Mouse (Mus musculus) G1E (cell line): ENCODE data around the gene Wars2. TPM values are rescaled to one million over a fixed set of nuclear protein-coding genes. Genes with fewer than 3 reads are reported as not detected.

Source experiments
- ATAC-seq: 2 replicates; pipeline ENCODE4 v1.8.0; 2016; ENCODE audit warnings: mild to moderate bottlenecking; ENCODE audit not compliant: insufficient number of reproducible peaks, poor library complexity, low FRiP score, severe bottlenecking; ENCODE audit errors: extremely low read depth
- DNase-seq: peaks from one replicate; pipeline ENCODE4 v3.0.0; 2012; ENCODE audit warnings: low spot score
- H3K27me3 ChIP-seq: 2 replicates; pipeline ENCODE4 v1.6.1; 2012; ENCODE audit warnings: mild to moderate bottlenecking, low read length, inconsistent platforms; ENCODE audit not compliant: insufficient read depth
- H3K36me3 ChIP-seq: replicated peaks from 2 replicates; pipeline ENCODE3; 2012; ENCODE audit warnings: mild to moderate bottlenecking, inconsistent platforms
- H3K4me1 ChIP-seq: 2 replicates; pipeline ENCODE4 v1.6.1; 2012; ENCODE audit warnings: low read depth, low read length, inconsistent platforms, mixed read lengths; ENCODE audit not compliant: insufficient read depth
- H3K4me3 ChIP-seq: 2 replicates; pipeline ENCODE4 v1.5.1; 2012; ENCODE audit warnings: low read depth, mild to moderate bottlenecking, inconsistent platforms, low read length, moderate library complexity, mixed read lengths
- H3K9me3 ChIP-seq: replicated peaks from 2 replicates; pipeline ENCODE4 v1.6.1; 2012; ENCODE audit warnings: inconsistent platforms
- CTCF ChIP-seq: IDR thresholded peaks from 2 replicates; pipeline ENCODE4 v1.5.1; 2012; ENCODE audit warnings: low read depth, low read length, inconsistent platforms, mixed read lengths
- GATA1 ChIP-seq: IDR thresholded peaks from 2 replicates; pipeline ENCODE4 v1.6.1; 2012; ENCODE audit warnings: borderline replicate concordance, low read length, inconsistent platforms, mixed read lengths
- GATA2 ChIP-seq: IDR thresholded peaks from 2 replicates; pipeline ENCODE4 v1.6.1; 2012; ENCODE audit warnings: low read depth, low read length, inconsistent platforms, borderline replicate concordance
- POLR2AphosphoS5 ChIP-seq: IDR thresholded peaks from 2 replicates; pipeline ENCODE4 v1.6.1; 2012; ENCODE audit warnings: low read depth, low read length, inconsistent platforms; ENCODE audit not compliant: insufficient replicate concordance
- TAL1 ChIP-seq: conservative IDR thresholded peaks from 2 replicates; pipeline ENCODE4 v1.6.1; 2012; ENCODE audit warnings: low read depth, low read length, inconsistent platforms, mixed read lengths
- polyA plus RNA-seq: library from polyadenylated mRNA; stranded (reverse); fragments of >175 nt; gene quantifications from 2 replicates; pipeline ENCODE4 v1.2.3, GENCODE M21; 2012
- total RNA-seq, 2 experiments: library from RNA; stranded (forward) in 1 of 2; stranded (reverse) in 1 of 2; fragments of 200-1000 nt in 1 of 2; fragments of >200 nt in 1 of 2; fragmentation: Nextera tagmentation in 1 of 2; gene quantifications; 2 replicates each; pipeline ENCODE4 v1.2.3; 2014 to 2017

Gene Wars2
- total and polyA plus RNA-seq, 3 experiments: 0.62 to 12.0 (median 7.4) TPM

GRCm38 (mm10) chr3:99183355-99184016 lies 42.6 kb downstream of the Wars2 start:
- TF ChIP-seq CTCF (no peak), TAL1 (no peak), POLR2AphosphoS5 (no peak), GATA2 (no peak), GATA1 (no peak)
- peaks cover 11% of the 10 kb centered on the region for H3K36me3 ChIP-seq
- DNase-seq: no peak
- H3K9me3 ChIP-seq: no peaks in the 10 kb centered on the region
- H3K27me3 ChIP-seq: no peaks in the 10 kb centered on the region
- H3K4me1 ChIP-seq: no peaks in the 10 kb centered on the region
- no peak for ATAC-seq
- H3K4me3 ChIP-seq: no peak overlapping the region

- no peaks in the 10 kb centered on the region for H3K4me1 ChIP-seq
- TF ChIP-seq CTCF (no peak), GATA1 (no peak)
- peaks cover 16% of the 10 kb centered on the region for H3K36me3 ChIP-seq
- no peak for ATAC-seq
- no peak overlapping the region for H3K4me3 ChIP-seq
- DNase-seq: no peak
- H3K9me3 ChIP-seq: no peaks in the 10 kb centered on the region
- no peaks in the 10 kb centered on the region for H3K27me3 ChIP-seq
Observed at GRCm38 (mm10) chr3:99184373-99184772, 43.5 kb downstream of the Wars2 start.

- DNase-seq (no peak), ATAC-seq (no peak)
- H3K4me1 ChIP-seq: no peaks in the 10 kb centered on the region
- H3K36me3 ChIP-seq: peaks cover 32% of the 10 kb centered on the region
- no peaks in the 10 kb centered on the region for H3K9me3 ChIP-seq
- TF ChIP-seq TAL1: no peak
- TF ChIP-seq GATA2: no peak
- no peak for TF ChIP-seq GATA1
- TF ChIP-seq POLR2AphosphoS5: no peak
- TF ChIP-seq CTCF: no peak
- H3K4me3 ChIP-seq: no peak overlapping the region
- H3K27me3 ChIP-seq: no peaks in the 10 kb centered on the region
Observed at GRCm38 (mm10) chr3:99188097-99188496, 47.2 kb downstream of the Wars2 start.

- no peak overlapping the region for H3K4me3 ChIP-seq
- no peaks in the 10 kb centered on the region for H3K27me3 ChIP-seq
- ATAC-seq: no peak
- no peaks in the 10 kb centered on the region for H3K9me3 ChIP-seq
- TF ChIP-seq TAL1: no peak
- TF ChIP-seq GATA2: no peak
- no peak for TF ChIP-seq CTCF
- no peak for TF ChIP-seq GATA1
- no peak for TF ChIP-seq POLR2AphosphoS5
- peaks cover 35% of the 10 kb centered on the region for H3K36me3 ChIP-seq
- no peak for DNase-seq
- H3K4me1 ChIP-seq: no peaks in the 10 kb centered on the region
Observed at GRCm38 (mm10) chr3:99193576-99193975, 52.7 kb downstream of the Wars2 start.

GRCm38 (mm10) chr3:99203331-99203730 lies 62.5 kb downstream of the Wars2 start:
- Histone ChIP-seq H3K4me1 (no peaks in the 10 kb centered on the region), H3K4me3 (no peak overlapping the region), H3K27me3 (no peaks in the 10 kb centered on the region), H3K9me3 (peaks cover 14% of the 10 kb centered on the region), H3K36me3 (peaks cover 37% of the 10 kb centered on the region)
- DNase-seq (no peak), ATAC-seq (no peak)
- TF ChIP-seq GATA1 (no peak), POLR2AphosphoS5 (no peak), CTCF (no peak), GATA2 (no peak), TAL1 (no peak)

- Histone ChIP-seq H3K9me3 (no peaks in the 10 kb centered on the region), H3K4me3 (no peak overlapping the region), H3K27me3 (no peaks in the 10 kb centered on the region), H3K4me1 (no peaks in the 10 kb centered on the region), H3K36me3 (peaks cover 35% of the 10 kb centered on the region)
- ATAC-seq: no peak
- TF ChIP-seq GATA1: no peak
- no peak for TF ChIP-seq TAL1
- TF ChIP-seq POLR2AphosphoS5: no peak
- no peak for TF ChIP-seq GATA2
- no peak for TF ChIP-seq CTCF
- DNase-seq: no peak
Observed at GRCm38 (mm10) chr3:99208416-99208815, 67.5 kb downstream of the Wars2 start.
